Mouse (Mus musculus) urinary bladder, postnatal 4 days (tissue): Measurements from ENCODE around the gene C2cd2.
"Not testable (repeated sequence)": the region's sequence is repeated elsewhere in the genome, so short reads cannot be mapped to it uniquely, and the experiment has no call there.

Experiments used
- DNase-seq, 2 experiments: peaks; one replicate each; pipeline ENCODE4 v3.0.0; 2021 to 2022; ENCODE audit warnings: low spot score in 2 of 2

C2cd2 gene

GRCm38 (mm10) chr16:97962151-97962948, at the start of gene C2cd2, which contains the start of gene Zbtb21:
Gene C2cd2, minus strand, starts transcription at chr16:97962598.
Gene Zbtb21, minus strand, starts transcription at chr16:97962622.
- DNase-seq, result peak; percentile 95 to 96

- not testable (repeated sequence) for DNase-seq
These were observed 35.0 kb upstream of the C2cd2 start for GRCm38 (mm10) chr16:97997383-97997731.

GRCm38 (mm10) chr16:97996616-97997382, 34.4 kb upstream of the C2cd2 start, which contains the start of gene B230307C23Rik:
Gene B230307C23Rik, plus strand, starts transcription at chr16:97997315.
- DNase-seq, result peak; percentile 78 to 85

- DNase-seq, result peak in 1 of 2 experiments; percentile 28
These were observed 33.6 kb upstream of the C2cd2 start for GRCm38 (mm10) chr16:97995849-97996615.

- not testable (repeated sequence) for DNase-seq
These were observed 30.1 kb upstream of the C2cd2 start for GRCm38 (mm10) chr16:97992477-97992876.

GRCm38 (mm10) chr16:97991517-97991916, 29.1 kb upstream of the C2cd2 start:
- DNase-seq, result no peak

- no peak for DNase-seq
These were observed 22.2 kb upstream of the C2cd2 start for GRCm38 (mm10) chr16:97984589-97984988.

- DNase-seq, result no peak
These were observed 19.0 kb upstream of the C2cd2 start for GRCm38 (mm10) chr16:97981362-97981761.

GRCm38 (mm10) chr16:97977722-97978121, 15.3 kb upstream of the C2cd2 start:
- DNase-seq, result no peak

- DNase-seq, result no peak
These were observed 14.9 kb upstream of the C2cd2 start for GRCm38 (mm10) chr16:97977277-97977676.

- no peak for DNase-seq
These were observed 1.6 kb upstream of the C2cd2 start for GRCm38 (mm10) chr16:97963956-97964540.

- DNase-seq, result no peak
These were observed 832 bp downstream of the C2cd2 start for GRCm38 (mm10) chr16:97961381-97962150.

GRCm38 (mm10) chr16:97960348-97960747, 2.0 kb downstream of the C2cd2 start:
- DNase-seq, result no peak

- DNase-seq, result no peak
These were observed 3.9 kb downstream of the C2cd2 start for GRCm38 (mm10) chr16:97958401-97958973.

GRCm38 (mm10) chr16:97957626-97958025, 4.8 kb downstream of the C2cd2 start:
- no peak for DNase-seq

GRCm38 (mm10) chr16:97956011-97956410, 6.4 kb downstream of the C2cd2 start:
- no peak for DNase-seq

GRCm38 (mm10) chr16:97953300-97953699, 9.1 kb downstream of the C2cd2 start:
- DNase-seq, result no peak

GRCm38 (mm10) chr16:97952801-97953200, 9.6 kb downstream of the C2cd2 start:
- DNase-seq, result no peak

GRCm38 (mm10) chr16:97952371-97952770, 10.0 kb downstream of the C2cd2 start:
- DNase-seq, result no peak

- DNase-seq, result no peak
These were observed 12.3 kb downstream of the C2cd2 start for GRCm38 (mm10) chr16:97950061-97950460.
